Mouse (Mus musculus): ENCODE results near the gene Nbeal2.
"Not testable (repeated sequence)": the region's sequence is repeated elsewhere in the genome, so short reads cannot be mapped to it uniquely, and the experiment has no call there.

DNA sequence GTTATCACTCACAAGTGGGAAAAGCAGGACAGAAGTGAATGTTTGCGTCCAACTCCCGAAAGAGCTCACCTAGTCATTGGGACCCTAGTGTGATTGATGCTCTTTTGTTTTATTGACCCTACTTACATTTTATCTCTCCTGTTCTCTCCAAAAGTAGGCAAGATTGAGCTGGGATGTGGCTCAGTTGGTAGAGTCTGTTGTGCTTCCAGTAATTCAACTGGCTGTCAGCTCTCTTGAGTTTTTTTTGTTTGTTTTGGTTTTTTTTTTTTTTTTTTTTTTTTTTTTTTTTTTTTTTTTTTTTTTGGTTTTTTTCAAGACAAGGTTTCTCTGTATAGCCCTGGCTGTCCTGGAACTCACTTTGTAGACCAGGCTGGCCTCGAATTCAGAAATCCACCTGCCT is 28.7 kb upstream of the Nbeal2 start:
- not testable (repeated sequence) for TF ChIP-seq POLR2A (IDR thresholded peaks at IDR 0.05; ENCODE audit: control insufficient read depth, extremely low read depth, insufficient read depth, low read length, poor library complexity); CTCF (IDR thresholded peaks at IDR 0.05; ENCODE audit: borderline replicate concordance, control insufficient read depth, extremely low read depth, insufficient read depth, low read length, poor library complexity)
